Mouse (Mus musculus) MEL (cell line): Measurements from ENCODE around the gene Dusp13. TPM values are rescaled to one million over a fixed set of nuclear protein-coding genes. Genes with fewer than 3 reads are reported as not detected.

Experiments used
- DNase-seq: peaks from one replicate; pipeline ENCODE4 v3.0.0; 2011; ENCODE audit warnings: low read depth, low spot score
- H3K27ac ChIP-seq: 2 replicates; pipeline ENCODE4 v1.5.1; 2012; ENCODE audit warnings: low read depth, mild to moderate bottlenecking, control low read depth, low read length, moderate library complexity; ENCODE audit not compliant: control insufficient read depth
- H3K27me3 ChIP-seq, 2 experiments: fragments of 150-350 bp in 1 of 2; sonication (generic) in 1 of 2; 2 replicates each; pipeline ENCODE4 v1.6.1; 2012; ENCODE audit warnings: low read length in 2 of 2, mild to moderate bottlenecking in 2 of 2, improper control_type of control experiment in 1 of 2, moderate library complexity in 1 of 2; ENCODE audit not compliant: insufficient read depth in 2 of 2, control insufficient read depth in 1 of 2
- H3K36me3 ChIP-seq, 2 experiments: 2 replicates each; pipeline ENCODE4 v1.6.1; 2012 to 2014; ENCODE audit warnings: low read length in 2 of 2, improper control_type of control experiment in 1 of 2, inconsistent platforms in 1 of 2, mild to moderate bottlenecking in 1 of 2; ENCODE audit not compliant: insufficient read depth in 2 of 2, control insufficient read depth in 1 of 2
- H3K4me1 ChIP-seq, 2 experiments: fragments of 150-350 bp in 1 of 2; sonication (generic) in 1 of 2; 2 replicates each; pipeline ENCODE4 v1.6.1; 2012; ENCODE audit warnings: low read length in 2 of 2, improper control_type of control experiment in 1 of 2, mild to moderate bottlenecking in 1 of 2; ENCODE audit not compliant: insufficient read depth in 2 of 2, control insufficient read depth in 1 of 2
- H3K4me3 ChIP-seq, 2 experiments: fragments of 150-350 bp in 1 of 2; sonication (generic) in 1 of 2; 2 replicates each; pipeline ENCODE4 v1.5.1; 2012; ENCODE audit warnings: low read depth in 2 of 2, low read length in 2 of 2, mild to moderate bottlenecking in 2 of 2, moderate library complexity in 2 of 2, control low read depth in 1 of 2, improper control_type of control experiment in 1 of 2; ENCODE audit not compliant: control insufficient read depth in 1 of 2, insufficient read depth in 1 of 2
- H3K79me2 ChIP-seq: 2 replicates; pipeline ENCODE4 v1.6.1; 2012; ENCODE audit warnings: mild to moderate bottlenecking, low read length, moderate library complexity; ENCODE audit not compliant: control insufficient read depth, poor library complexity, insufficient read depth
- H3K9ac ChIP-seq: 2 replicates; pipeline ENCODE4 v1.6.1; 2012; ENCODE audit warnings: low read depth, mild to moderate bottlenecking, control low read depth, low read length, moderate library complexity; ENCODE audit not compliant: control insufficient read depth, poor library complexity, severe bottlenecking
- H3K9me3 ChIP-seq: fragments of 150-350 bp; sonication (generic); replicated peaks from 2 replicates; pipeline ENCODE4 v1.6.1; 2012; ENCODE audit warnings: mild to moderate bottlenecking, low read length, improper control_type of control experiment, moderate library complexity; ENCODE audit not compliant: insufficient read depth
- BHLHE40 ChIP-seq: IDR thresholded peaks from 2 replicates; pipeline ENCODE4 v1.6.1; 2012; ENCODE audit warnings: low read depth, mild to moderate bottlenecking, inconsistent platforms, low read length, improper control_type of control experiment, borderline replicate concordance
- CHD1 ChIP-seq: IDR thresholded peaks from 2 replicates; pipeline ENCODE4 v1.6.1; 2012; ENCODE audit warnings: low read depth, mild to moderate bottlenecking, inconsistent platforms, low read length, improper control_type of control experiment
- CHD2 ChIP-seq: IDR thresholded peaks from 2 replicates; pipeline ENCODE4 v1.6.1; 2011; ENCODE audit warnings: low read length, improper control_type of control experiment
- CTCF ChIP-seq, 3 experiments: IDR thresholded peaks in 2 of 3; conservative IDR thresholded peaks in 1 of 3; 2 replicates each; pipeline ENCODE4 v1.5.1; 2011 to 2012; ENCODE audit warnings: low read length in 3 of 3, low read depth in 2 of 3, mild to moderate bottlenecking in 2 of 3, improper control_type of control experiment in 1 of 3, inconsistent platforms in 1 of 3, mixed read lengths in 1 of 3, moderate library complexity in 1 of 3; ENCODE audit not compliant: control insufficient read depth in 1 of 3, insufficient read depth in 1 of 3, poor library complexity in 1 of 3, severe bottlenecking in 1 of 3
- ETS1 ChIP-seq: IDR thresholded peaks from 2 replicates; pipeline ENCODE4 v1.6.1; 2012; ENCODE audit warnings: low read depth, mild to moderate bottlenecking, inconsistent platforms, low read length, improper control_type of control experiment, moderate library complexity
- GABPA ChIP-seq: IDR thresholded peaks from 2 replicates; pipeline ENCODE4 v1.6.1; 2012; ENCODE audit warnings: low read depth, mild to moderate bottlenecking, inconsistent platforms, low read length, improper control_type of control experiment, moderate library complexity
- JUND ChIP-seq: IDR thresholded peaks from 2 replicates; pipeline ENCODE4 v1.6.1; 2011; ENCODE audit warnings: low read depth, mild to moderate bottlenecking, improper control_type of control experiment, low read length
- MAFK ChIP-seq: IDR thresholded peaks from 2 replicates; pipeline ENCODE4 v1.6.1; 2011; ENCODE audit warnings: low read depth, mild to moderate bottlenecking, low read length, improper control_type of control experiment, borderline replicate concordance
- MAX ChIP-seq: IDR thresholded peaks from 2 replicates; pipeline ENCODE4 v1.6.1; 2011; ENCODE audit warnings: low read length, improper control_type of control experiment
- MAZ ChIP-seq: IDR thresholded peaks from 2 replicates; pipeline ENCODE4 v1.6.1; 2012; ENCODE audit warnings: low read depth, mild to moderate bottlenecking, inconsistent platforms, low read length, improper control_type of control experiment
- MXI1 ChIP-seq: IDR thresholded peaks from 2 replicates; pipeline ENCODE4 v1.6.1; 2011; ENCODE audit warnings: mild to moderate bottlenecking, low read depth, low read length, improper control_type of control experiment
- NELFE ChIP-seq: IDR thresholded peaks from 2 replicates; pipeline ENCODE4 v1.6.1; 2011; ENCODE audit warnings: low read depth, low read length, improper control_type of control experiment
- NRF1 ChIP-seq: IDR thresholded peaks from 2 replicates; pipeline ENCODE4 v1.6.1; 2014; ENCODE audit warnings: low read depth, mild to moderate bottlenecking, inconsistent platforms, low read length, improper control_type of control experiment, moderate library complexity; ENCODE audit not compliant: poor library complexity, insufficient read depth, severe bottlenecking
- RAD21 ChIP-seq: IDR thresholded peaks from 2 replicates; pipeline ENCODE4 v1.6.1; 2011; ENCODE audit warnings: mild to moderate bottlenecking, low read depth, low read length, improper control_type of control experiment
- RCOR1 ChIP-seq: IDR thresholded peaks from 2 replicates; pipeline ENCODE4 v1.6.1; 2012; ENCODE audit warnings: low read depth, mild to moderate bottlenecking, inconsistent platforms, low read length, improper control_type of control experiment
- SIN3A ChIP-seq: IDR thresholded peaks from 2 replicates; pipeline ENCODE4 v1.6.1; 2012; ENCODE audit warnings: low read length, improper control_type of control experiment, inconsistent platforms
- TAL1 ChIP-seq: IDR thresholded peaks from 2 replicates; pipeline ENCODE4 v1.6.1; 2012; ENCODE audit warnings: mild to moderate bottlenecking, inconsistent platforms, low read length, moderate library complexity, mixed read lengths
- TCF12 ChIP-seq: IDR thresholded peaks from 2 replicates; pipeline ENCODE4 v1.6.1; 2014; ENCODE audit warnings: low read depth, mild to moderate bottlenecking, inconsistent platforms, low read length, improper control_type of control experiment, moderate library complexity
- USF1 ChIP-seq: IDR thresholded peaks from 2 replicates; pipeline ENCODE4 v1.6.1; 2014; ENCODE audit warnings: low read depth, mild to moderate bottlenecking, inconsistent platforms, low read length, improper control_type of control experiment, moderate library complexity
- ZMIZ1 ChIP-seq: IDR thresholded peaks from 2 replicates; pipeline ENCODE4 v1.6.1; 2012; ENCODE audit warnings: low read depth, mild to moderate bottlenecking, inconsistent platforms, low read length, improper control_type of control experiment, moderate library complexity
- polyA plus RNA-seq, 2 experiments: library from polyadenylated mRNA; stranded (reverse) in 1 of 2; unstranded in 1 of 2; fragments of >175 nt in 1 of 2; fragments of >200 nt in 1 of 2; gene quantifications; 2 replicates each; pipeline versions ENCODE4 v1.2.1 to v1.2.4; 2012; ENCODE audit warnings: low replicate concordance in 2 of 2, low read depth in 1 of 2; ENCODE audit not compliant: insufficient read length in 2 of 2, insufficient read depth in 1 of 2, missing spikeins in 1 of 2
- total RNA-seq: library from RNA; depleted of rRNA; stranded (reverse); fragments of 300-350 nt; gene quantifications from 2 replicates; pipeline ENCODE4 v1.2.3, GENCODE M21; 2012

Dusp13 gene
- total and polyA plus RNA-seq, 3 experiments: 0.08 TPM; not detected in 2

DNA sequence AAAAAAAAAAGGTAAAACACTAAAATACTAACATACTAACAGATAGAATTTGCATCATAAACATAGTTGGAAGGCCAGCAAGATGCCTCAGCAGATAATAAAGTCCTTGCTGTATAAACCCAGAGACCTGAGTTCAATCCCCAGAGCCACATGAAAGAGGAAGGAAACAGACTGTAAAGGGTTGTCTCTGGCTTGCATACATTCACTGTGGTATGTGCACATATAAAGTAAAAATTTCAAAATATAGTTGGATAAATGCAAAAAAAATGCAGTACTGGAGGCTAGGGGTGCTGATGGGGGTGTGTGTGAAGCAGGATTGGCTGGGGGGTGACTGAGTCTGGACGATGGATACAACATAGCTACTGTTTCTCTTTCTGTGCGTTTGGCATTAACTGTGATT, 45.5 kb downstream of the Dusp13 start:
- H3K27ac ChIP-seq: no peak overlapping the region
- no peak overlapping the region for H3K9ac ChIP-seq
- H3K9me3 ChIP-seq: no peaks in the 10 kb centered on the region
- no peak for DNase-seq
- H3K36me3 ChIP-seq: peaks cover 0 to 8% of the 10 kb centered on the region in 2 experiments; a peak in 2 of 4 replicates
- peaks cover 0 to 18% of the 10 kb centered on the region in 2 experiments; a peak in 2 of 4 replicates for H3K4me1 ChIP-seq
- H3K4me3 ChIP-seq: no peak overlapping the region
- no peaks in the 10 kb centered on the region for H3K79me2 ChIP-seq
- no peak for TF ChIP-seq CTCF (IDR thresholded peaks at IDR 0.05 in 2 of 3, conservative IDR thresholded peaks at IDR 0.05 in 1 of 3; ENCODE audit: control insufficient read depth in 1 of 3, insufficient read depth in 1 of 3, low read depth in 2 of 3, low read length in 3 of 3, poor library complexity in 1 of 3, severe bottlenecking in 1 of 3)
- no peak for TF ChIP-seq TAL1
- TF ChIP-seq MAX: no peak
- no peak for TF ChIP-seq CHD1
- no peak for TF ChIP-seq MAFK
- TF ChIP-seq CHD2: no peak
- no peak for TF ChIP-seq JUND
- no peak for TF ChIP-seq ETS1
- no peak for TF ChIP-seq ZMIZ1
- no peaks in the 10 kb centered on the region for H3K27me3 ChIP-seq

- H3K27me3 ChIP-seq: no peaks in the 10 kb centered on the region
- no peak overlapping the region for H3K9ac ChIP-seq
- H3K9me3 ChIP-seq: no peaks in the 10 kb centered on the region
- peaks cover 0 to 8% of the 10 kb centered on the region in 2 experiments; a peak in 2 of 4 replicates for H3K36me3 ChIP-seq
- H3K79me2 ChIP-seq: no peaks in the 10 kb centered on the region
- peak; percentile 19 for DNase-seq
- H3K4me1 ChIP-seq: peaks cover 0 to 18% of the 10 kb centered on the region in 2 experiments; a peak in 2 of 4 replicates
- no peak overlapping the region for H3K4me3 ChIP-seq
- TF ChIP-seq BHLHE40 (no peak), SIN3A (no peak), NRF1 (no peak), GABPA (no peak), TAL1 (no peak), NELFE (no peak), RAD21 (no peak), USF1 (no peak), RCOR1 (no peak), TCF12 (no peak), MAZ (no peak), MXI1 (no peak)
- no peak overlapping the region for H3K27ac ChIP-seq
Observed at GRCm38 (mm10) chr14:21703255-21703654, 47.7 kb downstream of the Dusp13 start.
